In genomic region chr2:170858640-170859039, GRCm38 (mm10) we compare ENCODE assay signal across 23 mouse cellular contexts.
"Had no signal": no experiment of that assay in that cellular context is flagged by ENCODE, and none has a peak within 500 bp of the region (broad histone marks: within the 10 kb centered on the region; RNA-seq: fewer than 3 reads in every experiment).

No protein-coding gene starts in this region.

- H3K4me3 ChIP-seq: gastrocnemius, adult 2 months; heart, embryonic 10.5 days; heart, embryonic 12.5 days; intestine, embryonic 15.5 days; layer of hippocampus, adult 2 months; limb, embryonic 13.5 days; limb, embryonic 15.5 days had no signal

- H3K4me2 ChIP-seq: heart, embryonic 12.5 days; hindbrain, embryonic 14.5 days; intestine, embryonic 15.5 days; limb, embryonic 13.5 days; limb, embryonic 15.5 days had no signal

- H3K9ac ChIP-seq: heart, embryonic 12.5 days; hindbrain, embryonic 14.5 days; intestine, embryonic 15.5 days; limb, embryonic 13.5 days; limb, embryonic 15.5 days; liver, embryonic 14.5 days had no signal

- H3K9me3 ChIP-seq: heart, embryonic 10.5 days; heart, embryonic 12.5 days; intestine, embryonic 15.5 days; limb, embryonic 13.5 days; limb, embryonic 15.5 days had no signal

- ATAC-seq: hindbrain, embryonic 16.5 days; inflammation-experienced regulatory T-cells, adult 6 months; intestine, embryonic 15.5 days; intestine, postnatal 0 days had no signal

- H3K36me3 ChIP-seq: heart, embryonic 10.5 days; heart, embryonic 12.5 days; intestine, embryonic 15.5 days; limb, embryonic 13.5 days; limb, embryonic 15.5 days had no signal

- DNase-seq: gastrocnemius, adult 2 months; gastrocnemius, postnatal 10 days; gastrocnemius, postnatal 25 days; heart, adult 18-20 months; heart, postnatal 10 days; heart, postnatal 4 days; kidney, adult 18-20 months; kidney, adult 8-10 months; kidney, postnatal 10 days; kidney, postnatal 25 days; kidney, postnatal 4 days; left cerebral cortex, postnatal 4 days had no signal

- H3K27me3 ChIP-seq: heart, embryonic 12.5 days; intestine, embryonic 15.5 days; limb, embryonic 13.5 days; limb, embryonic 15.5 days had no signal

- H3K27ac ChIP-seq: gastrocnemius, adult 2 months; heart, embryonic 10.5 days; hindbrain, embryonic 14.5 days; intestine, embryonic 15.5 days; layer of hippocampus, adult 2 months; limb, embryonic 13.5 days; limb, embryonic 15.5 days; liver, embryonic 14.5 days had no signal
